Mouse (Mus musculus): ENCODE results near the gene Phf21a.

GRCm38 (mm10) chr2:92371971-92372690 lies 279.2 kb downstream of the Phf21a start:
- TF ChIP-seq POLR2A (IDR thresholded peaks at IDR 0.05; ENCODE audit: low read depth, low read length) (no peak), CTCF (IDR thresholded peaks at IDR 0.05; ENCODE audit: extremely low read depth, insufficient read depth, insufficient read length, insufficient replicate concordance) (no peak)

Data from spleen, adult 2 months (tissue).